Mouse (Mus musculus): ENCODE data around the gene Cdh10. TPM values are rescaled to one million over a fixed set of nuclear protein-coding genes. Genes with fewer than 3 reads are reported as not detected.

Cdh10 gene
- polyA plus RNA-seq, 1 experiment from 2014 or later: 29.9 TPM

DNA sequence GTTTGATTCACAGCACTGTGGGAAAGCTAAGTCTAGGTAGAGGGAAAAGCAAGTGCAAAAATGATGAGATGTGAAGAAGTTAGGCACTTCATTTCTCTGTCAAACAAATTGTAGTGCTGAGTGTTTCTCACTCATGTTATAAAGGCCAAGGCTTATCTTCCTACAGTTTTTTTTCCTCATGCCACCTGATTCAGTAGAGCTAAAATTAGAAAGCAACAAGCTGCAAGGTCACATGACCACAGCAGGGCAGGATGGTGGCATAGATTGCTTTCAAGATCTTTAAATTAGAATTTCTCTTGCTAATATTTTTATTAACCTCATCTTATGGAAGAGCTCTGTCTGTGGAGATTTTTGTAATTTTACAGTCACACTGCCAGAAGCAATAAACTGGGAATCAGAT is 174.8 kb downstream of the Cdh10 start:
- no peaks in the 10 kb centered on the region for H3K36me3 ChIP-seq
- H3K4me1 ChIP-seq (replicated peaks): no peaks in the 10 kb centered on the region
- no peaks in the 10 kb centered on the region for H3K27me3 ChIP-seq
- no peak overlapping the region for H3K4me3 ChIP-seq
- no peak overlapping the region for H3K4me2 ChIP-seq
- no peak overlapping the region for H3K9ac ChIP-seq
- ATAC-seq (ENCODE audit: low FRiP score, low read depth): no peak
- H3K27ac ChIP-seq (replicated peaks): no peak overlapping the region
- no peaks in the 10 kb centered on the region for H3K9me3 ChIP-seq

DNA sequence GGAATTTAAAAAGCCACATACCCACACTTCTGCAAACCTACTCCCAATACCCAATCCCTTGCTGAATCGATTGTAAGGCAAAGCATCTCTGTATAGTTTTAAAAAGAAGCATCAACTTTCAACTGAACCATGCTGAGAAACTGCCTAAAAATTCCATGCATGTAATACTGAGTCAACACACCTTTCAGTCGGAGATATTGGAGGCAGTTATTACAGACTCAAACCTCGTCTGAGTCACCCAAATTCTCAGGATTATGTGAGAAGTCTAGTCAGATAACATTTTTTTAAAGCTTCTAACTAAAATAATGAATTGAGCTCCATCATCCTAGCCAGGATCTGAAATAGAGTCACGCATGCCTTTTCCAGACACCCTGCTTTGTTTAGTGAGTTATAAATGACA is 175.5 kb downstream of the Cdh10 start:
- ATAC-seq (ENCODE audit: low FRiP score, low read depth): no peak
- Histone ChIP-seq H3K4me2 (no peak overlapping the region), H3K4me1 (replicated peaks) (no peaks in the 10 kb centered on the region), H3K4me3 (no peak overlapping the region), H3K9me3 (no peaks in the 10 kb centered on the region), H3K36me3 (no peaks in the 10 kb centered on the region), H3K27me3 (no peaks in the 10 kb centered on the region), H3K9ac (no peak overlapping the region), H3K27ac (replicated peaks) (no peak overlapping the region)
- 75% methylated on average over 4 of the region's 4 CpGs for WGBS

DNA sequence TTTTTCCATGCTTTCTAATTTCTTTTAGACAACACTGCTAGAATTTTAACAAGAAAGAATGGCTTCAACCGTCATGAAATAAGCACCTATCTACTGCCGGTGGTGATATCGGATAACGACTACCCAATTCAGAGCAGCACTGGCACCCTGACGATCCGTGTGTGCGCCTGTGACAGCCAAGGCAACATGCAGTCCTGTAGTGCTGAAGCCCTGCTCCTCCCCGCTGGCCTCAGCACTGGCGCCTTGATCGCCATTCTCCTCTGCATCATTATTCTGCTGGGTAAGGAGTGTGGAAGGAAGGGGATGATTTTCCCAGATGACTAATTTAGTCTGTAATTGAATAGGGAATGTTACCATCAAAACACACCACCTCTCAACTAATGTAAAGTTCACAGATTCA is 192.1 kb downstream of the Cdh10 start:
- H3K36me3 ChIP-seq: peaks cover 9% of the 10 kb centered on the region; the same call in 1 of the 2 replicates
- WGBS: 80% methylated on average over 10 of the region's 10 CpGs
- no peak overlapping the region for H3K4me3 ChIP-seq
- no peaks in the 10 kb centered on the region for H3K9me3 ChIP-seq
- H3K4me2 ChIP-seq: no peak overlapping the region
- H3K27me3 ChIP-seq: no peaks in the 10 kb centered on the region
- ATAC-seq (ENCODE audit: low FRiP score, low read depth): no peak
- H3K4me1 ChIP-seq (replicated peaks): no peaks in the 10 kb centered on the region
- H3K9ac ChIP-seq: no peak overlapping the region
- H3K27ac ChIP-seq (replicated peaks): no peak overlapping the region

DNA sequence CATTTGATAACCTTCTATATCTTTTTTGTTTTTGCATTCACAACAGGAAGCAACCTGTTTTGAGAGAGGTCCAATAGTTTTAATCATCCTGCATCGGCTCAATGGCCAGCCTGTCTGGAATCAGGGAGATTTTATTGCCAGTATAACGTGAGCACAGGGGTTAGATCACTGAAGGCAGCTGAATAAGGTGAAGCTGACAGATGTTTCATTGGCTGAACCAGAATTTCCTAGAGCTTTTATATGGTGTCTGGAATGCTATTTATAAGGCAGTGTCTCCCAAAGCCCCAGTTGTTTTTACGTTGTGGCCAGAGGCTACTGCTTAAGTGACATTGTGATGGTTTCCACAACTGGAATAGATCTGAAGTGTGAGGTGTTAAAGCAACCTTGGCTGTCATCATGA is 214.2 kb downstream of the Cdh10 start:
- no peak for ATAC-seq (ENCODE audit: low FRiP score, low read depth)
- H3K4me1 ChIP-seq (replicated peaks): no peaks in the 10 kb centered on the region
- H3K27me3 ChIP-seq: no peaks in the 10 kb centered on the region
- no peak overlapping the region for H3K4me2 ChIP-seq
- H3K4me3 ChIP-seq: no peak overlapping the region
- H3K27ac ChIP-seq (replicated peaks): no peak overlapping the region
- no peak overlapping the region for H3K9ac ChIP-seq
- no peaks in the 10 kb centered on the region for H3K9me3 ChIP-seq
- H3K36me3 ChIP-seq: no peaks in the 10 kb centered on the region
- 74% methylated on average over 3 of the region's 3 CpGs for WGBS

DNA sequence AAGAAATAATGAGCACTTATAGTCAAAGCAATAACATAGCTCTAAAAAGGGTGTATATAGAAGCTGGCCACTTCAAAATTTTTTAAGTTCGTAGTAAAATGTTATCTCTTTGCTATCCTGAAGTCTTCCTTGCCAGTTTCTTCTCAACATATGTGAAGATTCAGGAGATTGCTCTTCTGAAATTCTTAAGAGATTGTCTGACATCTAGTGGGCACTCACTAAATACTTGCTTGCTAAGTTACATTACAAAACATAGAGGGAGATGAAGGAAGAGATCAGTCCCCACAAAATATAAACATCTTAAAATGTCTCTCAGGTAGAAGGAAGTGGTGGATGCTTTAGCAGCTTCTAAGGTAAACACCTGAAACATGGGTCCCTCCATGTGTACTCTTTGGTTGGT is 221.3 kb downstream of the Cdh10 start:
- 85% methylated on average over 1 of the region's 1 CpGs for WGBS
- H3K27me3 ChIP-seq: no peaks in the 10 kb centered on the region
- H3K9me3 ChIP-seq: no peaks in the 10 kb centered on the region

More for the DNA sequence above, 221.3 kb downstream of the Cdh10 start:
- H3K36me3 ChIP-seq: no peaks in the 10 kb centered on the region
- no peak overlapping the region for H3K4me2 ChIP-seq
- no peaks in the 10 kb centered on the region for H3K4me1 ChIP-seq (replicated peaks)
- H3K4me3 ChIP-seq: no peak overlapping the region
- H3K27ac ChIP-seq (replicated peaks): no peak overlapping the region
- ATAC-seq (ENCODE audit: low FRiP score, low read depth): no peak
- H3K9ac ChIP-seq: no peak overlapping the region
